Mouse (Mus musculus) gastrocnemius, postnatal 4 days (tissue): ENCODE data around the gene Psg19. TPM values are rescaled to one million over a fixed set of nuclear protein-coding genes. Genes with fewer than 3 reads are reported as not detected.

Experiments used
- DNase-seq, 2 experiments: peaks; one replicate each; pipeline ENCODE4 v3.0.0; 2021 to 2022; ENCODE audit warnings: low spot score in 2 of 2, mixed read lengths in 2 of 2
- total RNA-seq, 2 experiments: library from RNA; stranded (reverse); gene quantifications; 2 replicates each; pipeline ENCODE4 v1.2.3; 2021

Gene Psg19
- total RNA-seq, 2 experiments from 2014 or later = not detected

DNA sequence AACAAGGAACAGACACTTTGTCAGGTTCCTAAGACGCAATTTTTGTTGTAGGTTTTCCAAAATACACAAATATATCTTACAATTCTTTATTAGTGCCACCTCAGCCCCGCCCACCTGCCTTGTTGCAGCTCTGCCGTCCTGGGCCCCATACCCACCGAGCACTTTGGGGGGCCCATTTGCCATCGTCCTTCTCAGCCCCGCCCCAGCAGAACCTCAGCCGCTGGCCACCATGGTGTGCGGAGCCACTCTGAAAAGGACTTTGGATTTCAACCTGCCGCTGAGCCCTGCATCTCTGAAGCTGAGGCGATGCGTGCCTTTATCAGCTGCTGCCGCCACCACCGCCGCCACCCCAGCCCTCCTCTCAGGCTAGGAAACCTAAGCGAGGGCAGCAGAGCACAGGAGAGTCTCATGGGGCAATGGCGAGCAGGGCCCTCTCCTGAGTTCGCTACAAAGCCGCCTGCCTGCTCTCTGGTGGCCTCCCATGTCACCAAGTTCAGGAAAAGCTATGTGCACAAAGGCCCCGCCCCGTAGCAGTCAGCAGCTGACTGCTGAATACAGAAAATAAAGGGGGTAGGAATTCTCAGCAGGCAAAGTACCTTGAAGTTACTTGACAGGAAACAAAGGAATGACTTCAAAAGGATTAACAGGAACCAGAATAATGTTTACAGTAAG is 52.0 kb downstream of the Psg19 start:
- DNase-seq = no peak

Other genes with a start within 250 kb of the Psg19 start
- not detected for gene Psg27, start 231.2 kb downstream of the Psg19 start, total RNA-seq
- gene Psg23, start 182.0 kb downstream of the Psg19 start, total RNA-seq = not detected
- not detected for gene Psg21, start 141.8 kb downstream of the Psg19 start, total RNA-seq
- not detected for gene Psg20, start 112.3 kb downstream of the Psg19 start, total RNA-seq
- not detected for gene Psg22, start 80.4 kb downstream of the Psg19 start, total RNA-seq
- not detected for gene Psg17, start 23.1 kb upstream of the Psg19 start, total RNA-seq
- 1 to 10 TPM; 4.3 to 4.6 TPM for gene Mill2, start 41.4 kb upstream of the Psg19 start, total RNA-seq
- gene Pglyrp1, start 72.8 kb upstream of the Psg19 start, total RNA-seq = 1 to 10 TPM; 2.6 TPM
- gene Ccdc61, start 111.9 kb upstream of the Psg19 start, total RNA-seq = 10 to 100 TPM; 12.5 to 15.7 TPM
- gene Nova2, start 127.4 kb upstream of the Psg19 start, total RNA-seq = 1 to 10 TPM; 4.0 to 4.2 TPM
- not detected for gene Nanos2, start 188.9 kb upstream of the Psg19 start, total RNA-seq
- gene Mypop, start 192.7 kb upstream of the Psg19 start, total RNA-seq = 1 to 10 TPM; 3.2 to 3.7 TPM
- 10 to 100 TPM; 36.6 to 38.1 TPM for gene Irf2bp1, start 205.5 kb upstream of the Psg19 start, total RNA-seq
- gene Foxa3, start 225.0 kb upstream of the Psg19 start, total RNA-seq = under 1 TPM in 1 of 2 experiments, not detected in 1; 0.13 TPM
- 10 to 100 TPM; 61.4 to 63.8 TPM for gene Sympk, start 225.9 kb upstream of the Psg19 start, total RNA-seq